Mouse (Mus musculus) midbrain, embryonic 15.5 days (tissue): Measurements from ENCODE around the gene Nfs1. TPM values are rescaled to one million over a fixed set of nuclear protein-coding genes. Genes with fewer than 3 reads are reported as not detected.
"Not testable (repeated sequence)": the region's sequence is repeated elsewhere in the genome, so short reads cannot be mapped to it uniquely, and the experiment has no call there.

ENCODE experiments used
- ATAC-seq: fragments of 200-750 bp; cut with Nextera tagmentation; replicated peaks from 2 replicates; pipeline ENCODE4 v1.8.0; 2017; ENCODE audit warnings: moderate TSS enrichment
- H3K27ac ChIP-seq: fragments of 300-500 bp; sonication (generic); 2 replicates; pipeline ENCODE4 v1.5.1; 2015; ENCODE audit warnings: mild to moderate bottlenecking, inconsistent platforms
- H3K27me3 ChIP-seq: fragments of 300-500 bp; sonication (generic); replicated peaks from 2 replicates; pipeline ENCODE4 v1.6.1; 2015; ENCODE audit warnings: inconsistent platforms
- H3K36me3 ChIP-seq: fragments of 300-500 bp; sonication (generic); replicated peaks from 2 replicates; pipeline ENCODE4 v1.6.1; 2015; ENCODE audit warnings: inconsistent platforms
- H3K4me1 ChIP-seq: fragments of 300-500 bp; sonication (generic); 2 replicates; pipeline ENCODE4 v1.6.1; 2015; ENCODE audit warnings: inconsistent platforms
- H3K4me2 ChIP-seq: fragments of 300-500 bp; sonication (generic); 2 replicates; pipeline ENCODE4 v1.6.1; 2015; ENCODE audit warnings: inconsistent platforms, mild to moderate bottlenecking, moderate library complexity
- H3K4me3 ChIP-seq: fragments of 300-500 bp; sonication (generic); 2 replicates; pipeline ENCODE4 v1.5.1; 2015; ENCODE audit warnings: mild to moderate bottlenecking, inconsistent platforms
- H3K9ac ChIP-seq: fragments of 300-500 bp; sonication (generic); 2 replicates; pipeline ENCODE4 v1.6.1; 2015; ENCODE audit warnings: mild to moderate bottlenecking, inconsistent platforms
- H3K9me3 ChIP-seq: fragments of 300-500 bp; sonication (generic); 2 replicates; pipeline ENCODE4 v1.6.1; 2016; ENCODE audit warnings: inconsistent platforms
- WGBS: fragments of 180-500 bp; shearing (Covaris S2); methylation state at CpG from one replicate; pipeline ENCODE4 v1.1.7; 2015; ENCODE audit warnings: mixed read lengths; 5-methylcytosine and 5-hydroxymethylcytosine counted together
- polyA plus RNA-seq: library from polyadenylated mRNA; unstranded; fragments of >200 nt; fragmentation: Nextera tagmentation; extraction: Ambion mirVana; gene quantifications from 2 replicates; pipeline ENCODE4 v1.2.1, GENCODE M21; 2015

Nfs1 gene
- polyA plus RNA-seq: 35.4 and 35.8 TPM in 2 replicates

DNA sequence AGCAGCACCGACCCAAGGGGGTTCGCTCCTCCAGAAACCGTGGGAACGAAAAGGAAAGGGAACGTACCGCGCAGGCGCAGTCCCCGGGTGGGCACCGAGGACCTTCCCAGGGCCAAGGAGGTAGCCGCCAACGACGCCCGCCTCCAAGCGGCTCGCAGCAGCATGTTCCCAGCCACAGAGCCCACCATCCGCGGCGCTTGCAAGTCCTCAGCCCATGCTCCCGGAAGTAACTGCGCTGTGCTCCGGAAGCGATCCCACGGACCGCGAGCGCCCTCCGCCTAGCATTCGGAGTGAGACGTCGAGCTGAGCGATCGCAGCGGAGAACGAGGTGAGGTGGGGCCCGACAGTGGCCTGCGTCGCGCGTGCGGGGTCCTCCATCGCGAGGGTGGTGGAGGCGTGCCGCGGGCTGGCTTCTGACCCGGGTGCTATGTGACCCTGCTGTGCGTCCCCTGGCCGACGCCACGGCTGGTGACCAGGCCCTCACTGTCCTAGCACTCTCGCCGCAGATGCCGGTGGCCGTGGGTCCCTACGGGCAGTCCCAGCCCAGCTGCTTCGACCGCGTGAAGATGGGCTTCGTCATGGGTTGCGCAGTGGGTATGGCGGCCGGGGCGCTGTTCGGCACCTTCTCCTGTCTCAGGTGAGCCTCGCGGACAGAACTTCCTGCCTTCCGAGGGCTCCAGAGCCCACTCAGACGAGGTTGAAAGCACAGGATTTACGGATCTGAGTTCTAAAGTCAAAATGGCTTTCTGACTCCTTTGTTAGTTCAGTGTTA is at the start of gene Nfs1, which contains the start of gene Romo1:
TSS of gene Nfs1 (minus strand) at position 234 of the 772 bp plus-strand sequence.
TSS of gene Romo1 (plus strand) at position 87 of the 772 bp plus-strand sequence.
- no peaks in the 10 kb centered on the region for H3K9me3 ChIP-seq
- peak within 1 kb of the TSS; percentile 72 for H3K4me2 ChIP-seq
- H3K27me3 ChIP-seq: no peaks in the 10 kb centered on the region
- WGBS: under 1% methylated on average over 70 of the region's 70 CpGs
- H3K4me1 ChIP-seq: peaks cover 19% of the 10 kb centered on the region
- peak; percentile 99 for ATAC-seq
- peak within 1 kb of the TSS; percentile 76 for H3K9ac ChIP-seq
- H3K27ac ChIP-seq: peak within 1 kb of the TSS; percentile 92
- H3K36me3 ChIP-seq: peaks cover 26% of the 10 kb centered on the region
- H3K4me3 ChIP-seq: peak within 1 kb of the TSS; percentile 82

DNA sequence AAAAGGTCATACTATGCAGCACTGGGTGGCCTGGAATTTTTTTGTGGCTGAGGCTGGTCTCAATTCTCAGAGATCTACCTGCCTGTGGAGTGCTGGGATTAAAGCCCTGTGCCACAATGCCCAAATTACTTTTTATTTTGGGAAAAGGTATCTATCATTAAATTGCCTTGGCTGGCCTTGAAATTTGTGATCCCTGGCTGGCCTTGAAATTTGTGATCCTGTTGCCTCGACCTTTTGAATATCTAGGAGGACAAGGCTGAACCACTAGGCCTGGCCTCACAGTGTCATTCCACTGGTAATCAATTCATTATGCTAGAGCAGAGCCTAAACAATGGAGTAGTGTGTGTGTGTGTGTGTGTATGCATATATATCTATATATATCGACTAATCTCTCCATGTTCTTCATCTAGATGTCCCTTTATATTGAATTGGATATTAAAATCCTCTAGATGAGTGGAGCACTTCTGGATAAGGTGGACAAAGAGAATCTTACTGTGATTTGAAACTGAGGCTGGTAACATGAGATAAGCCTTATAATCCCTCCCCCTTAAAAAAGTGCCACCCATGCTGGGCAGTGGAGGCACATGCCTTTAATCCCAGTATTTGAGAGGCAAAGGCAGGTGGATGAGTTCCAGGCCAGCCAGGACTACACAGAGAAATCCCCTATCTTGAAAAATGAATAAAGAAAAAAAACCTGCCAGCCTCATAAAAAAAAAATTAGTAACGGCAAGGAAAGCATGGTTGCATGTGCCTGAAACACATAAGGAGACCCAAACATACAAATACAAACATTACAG is 49.3 kb upstream of the Nfs1 start:
- no peak overlapping the region for H3K4me3 ChIP-seq
- H3K9me3 ChIP-seq: no peaks in the 10 kb centered on the region
- WGBS: 77% methylated on average over 3 of the region's 3 CpGs
- H3K4me1 ChIP-seq: peaks cover 16% of the 10 kb centered on the region
- H3K36me3 ChIP-seq: no peaks in the 10 kb centered on the region
- no peaks in the 10 kb centered on the region for H3K27me3 ChIP-seq
- no peak for ATAC-seq
- no peak overlapping the region for H3K9ac ChIP-seq
- H3K4me2 ChIP-seq: no peak overlapping the region
- no peak overlapping the region for H3K27ac ChIP-seq

DNA sequence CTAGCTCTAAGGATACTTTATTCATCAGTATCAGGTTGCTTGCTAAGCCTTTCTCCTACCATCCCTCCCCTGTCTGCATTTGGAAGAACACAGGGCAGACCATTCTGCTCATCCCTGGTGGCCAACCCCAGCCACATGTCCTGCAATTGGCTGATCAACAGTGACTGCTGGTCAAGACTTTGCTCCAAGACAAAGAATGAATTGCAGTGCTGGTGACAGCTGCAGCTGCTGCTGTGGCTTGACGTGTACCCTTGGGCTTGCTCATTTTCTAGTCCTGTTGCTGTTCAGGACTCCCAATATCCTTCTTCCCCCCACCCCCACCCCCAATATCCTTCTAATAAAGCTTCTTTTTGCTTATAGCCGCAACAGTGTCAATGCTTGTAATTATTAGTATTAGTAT is 48.1 kb upstream of the Nfs1 start:
- H3K4me3 ChIP-seq: no peak overlapping the region
- no peak overlapping the region for H3K27ac ChIP-seq
- H3K27me3 ChIP-seq: no peaks in the 10 kb centered on the region
- 70% methylated on average over 2 of the region's 2 CpGs for WGBS
- H3K9me3 ChIP-seq: no peaks in the 10 kb centered on the region
- no peak overlapping the region for H3K4me2 ChIP-seq
- H3K4me1 ChIP-seq: peaks cover 7% of the 10 kb centered on the region; the same call in 1 of the 2 replicates
- no peak overlapping the region for H3K9ac ChIP-seq
- H3K36me3 ChIP-seq: no peaks in the 10 kb centered on the region
- no peak for ATAC-seq

DNA sequence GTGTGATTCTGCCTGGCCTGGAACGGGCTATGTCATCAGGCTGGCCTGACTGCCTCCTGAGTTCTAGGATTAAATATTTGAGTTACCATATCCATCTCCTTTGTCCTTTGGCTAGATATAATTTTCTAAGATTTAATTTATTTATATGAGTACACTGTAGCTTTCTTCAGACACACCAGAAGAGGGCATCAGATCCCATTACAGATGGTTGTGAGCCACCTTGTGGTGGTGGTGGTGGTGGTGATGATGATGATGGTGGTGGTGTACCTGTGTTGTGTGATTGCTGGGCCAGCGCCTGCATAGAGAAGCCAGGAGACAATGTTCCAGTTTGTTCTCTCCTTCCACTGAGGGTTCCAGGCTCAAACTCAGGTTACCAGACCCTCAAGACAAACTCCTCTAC is 47.6 kb upstream of the Nfs1 start:
- WGBS: 94% methylated on average over 2 of the region's 2 CpGs
- Histone ChIP-seq H3K4me3 (no peak overlapping the region), H3K9ac (no peak overlapping the region), H3K4me1 (peaks cover 7% of the 10 kb centered on the region; the same call in 1 of the 2 replicates), H3K27ac (no peak overlapping the region), H3K9me3 (no peaks in the 10 kb centered on the region), H3K36me3 (no peaks in the 10 kb centered on the region), H3K4me2 (no peak overlapping the region), H3K27me3 (no peaks in the 10 kb centered on the region)
- ATAC-seq: no peak

DNA sequence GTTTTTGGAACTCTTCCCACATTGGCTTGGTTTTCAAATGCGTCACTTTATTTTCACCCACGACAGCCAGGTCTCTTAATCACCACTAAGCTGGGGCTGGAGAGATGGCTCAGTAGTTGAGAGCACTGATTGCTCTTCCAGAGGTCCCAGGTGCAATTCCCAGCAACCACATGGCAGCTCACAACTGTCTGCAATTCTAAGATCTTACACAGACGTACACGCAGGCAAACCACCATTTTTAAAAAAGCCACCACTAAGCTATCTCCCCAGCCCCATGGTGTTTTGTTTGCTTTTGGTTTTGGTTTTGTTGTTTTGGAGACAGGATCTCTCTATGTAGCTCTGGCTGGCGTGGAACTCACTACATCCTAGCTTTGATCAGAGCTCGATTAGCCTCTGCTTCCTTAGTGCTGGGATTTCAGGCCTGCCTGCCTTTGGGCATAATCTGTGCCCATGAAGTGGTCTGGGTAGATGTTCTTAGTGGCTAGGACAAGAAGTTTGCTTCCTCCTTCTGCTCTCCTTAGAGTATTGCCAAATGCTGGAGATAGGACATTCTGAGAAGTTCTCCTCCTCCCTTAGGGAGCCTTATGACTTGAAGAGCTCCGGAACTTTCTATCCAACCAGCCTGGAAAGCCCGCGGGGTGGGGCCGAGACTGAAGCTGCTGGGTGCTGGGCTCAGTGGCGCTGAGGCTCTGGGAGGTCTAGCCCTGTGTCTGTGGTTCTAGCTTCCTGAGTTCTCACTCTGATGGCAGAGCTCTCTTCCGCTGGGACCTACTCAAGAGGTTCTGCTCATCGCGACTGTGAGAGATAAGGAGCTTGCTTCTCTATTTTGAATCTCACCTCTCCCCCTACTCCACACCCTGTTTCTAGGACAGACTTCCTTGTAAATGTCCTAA is 46.3 kb upstream of the Nfs1 start:
- 85% methylated on average over 14 of the region's 14 CpGs for WGBS
- H3K9ac ChIP-seq: no peak overlapping the region
- no peak overlapping the region for H3K4me3 ChIP-seq
- ATAC-seq: no peak
- no peaks in the 10 kb centered on the region for H3K9me3 ChIP-seq
- no peak overlapping the region for H3K27ac ChIP-seq
- no peaks in the 10 kb centered on the region for H3K4me1 ChIP-seq
- no peaks in the 10 kb centered on the region for H3K36me3 ChIP-seq
- H3K4me2 ChIP-seq: no peak overlapping the region
- H3K27me3 ChIP-seq: no peaks in the 10 kb centered on the region

DNA sequence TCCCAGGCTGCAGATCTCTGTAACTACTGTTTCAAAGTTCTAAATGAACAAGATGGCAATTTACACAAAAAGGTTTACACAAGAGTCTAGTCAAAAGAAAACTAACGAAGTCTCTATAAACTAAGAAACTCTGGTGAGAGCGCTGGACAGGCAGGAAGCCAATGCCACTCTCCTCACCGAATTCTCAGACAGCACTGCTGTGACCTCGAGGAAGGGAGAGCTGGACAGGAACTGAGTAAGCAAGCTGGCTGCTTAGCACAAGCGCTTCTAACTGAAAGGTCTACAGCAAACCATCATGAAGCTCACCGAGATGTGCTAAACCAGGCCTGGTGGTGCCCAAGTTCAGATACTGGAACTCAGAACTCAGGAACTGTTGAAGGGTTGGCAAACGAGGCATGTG is 45.3 kb upstream of the Nfs1 start:
- 83% methylated on average over 7 of the region's 7 CpGs for WGBS

DNA sequence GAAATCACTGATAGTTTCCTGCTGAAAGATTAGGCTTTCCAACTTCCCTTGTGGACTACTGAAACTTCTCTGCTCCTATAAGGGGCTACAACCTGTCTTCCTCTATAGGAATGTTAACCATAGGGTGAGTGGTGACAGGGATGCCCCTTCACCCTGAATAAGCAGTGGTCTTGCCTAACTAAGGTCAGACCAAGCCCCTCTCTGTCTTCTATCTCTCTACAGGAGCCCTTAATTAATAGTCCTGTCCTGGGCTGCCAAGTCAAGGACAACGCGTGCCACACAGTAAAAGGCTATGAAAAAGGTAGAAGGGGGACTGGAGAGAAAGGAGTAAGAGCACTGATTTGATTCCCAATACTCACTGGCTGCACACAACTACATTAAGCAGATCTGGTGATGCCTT is 37.6 kb upstream of the Nfs1 start:
- 83% methylated on average over 2 of the region's 2 CpGs for WGBS
- H3K4me1 ChIP-seq: peaks cover 29% of the 10 kb centered on the region
- ATAC-seq: no peak
- peaks cover 7% of the 10 kb centered on the region; the same call in 1 of the 2 replicates for H3K36me3 ChIP-seq
- H3K9ac ChIP-seq: no peak overlapping the region
- H3K4me3 ChIP-seq: peak overlapping the region; percentile 93; the same call in 1 of the 2 replicates
- peak overlapping the region; percentile 94 for H3K27ac ChIP-seq
- H3K9me3 ChIP-seq: no peaks in the 10 kb centered on the region
- peak overlapping the region; percentile 50; the same call in 1 of the 2 replicates for H3K4me2 ChIP-seq
- H3K27me3 ChIP-seq: no peaks in the 10 kb centered on the region

More for the DNA sequence above, 45.3 kb upstream of the Nfs1 start:
- not testable (repeated sequence) for H3K27me3 ChIP-seq, H3K9me3 ChIP-seq, H3K4me2 ChIP-seq, H3K4me1 ChIP-seq, H3K9ac ChIP-seq, H3K27ac ChIP-seq, ATAC-seq, H3K36me3 ChIP-seq, H3K4me3 ChIP-seq

DNA sequence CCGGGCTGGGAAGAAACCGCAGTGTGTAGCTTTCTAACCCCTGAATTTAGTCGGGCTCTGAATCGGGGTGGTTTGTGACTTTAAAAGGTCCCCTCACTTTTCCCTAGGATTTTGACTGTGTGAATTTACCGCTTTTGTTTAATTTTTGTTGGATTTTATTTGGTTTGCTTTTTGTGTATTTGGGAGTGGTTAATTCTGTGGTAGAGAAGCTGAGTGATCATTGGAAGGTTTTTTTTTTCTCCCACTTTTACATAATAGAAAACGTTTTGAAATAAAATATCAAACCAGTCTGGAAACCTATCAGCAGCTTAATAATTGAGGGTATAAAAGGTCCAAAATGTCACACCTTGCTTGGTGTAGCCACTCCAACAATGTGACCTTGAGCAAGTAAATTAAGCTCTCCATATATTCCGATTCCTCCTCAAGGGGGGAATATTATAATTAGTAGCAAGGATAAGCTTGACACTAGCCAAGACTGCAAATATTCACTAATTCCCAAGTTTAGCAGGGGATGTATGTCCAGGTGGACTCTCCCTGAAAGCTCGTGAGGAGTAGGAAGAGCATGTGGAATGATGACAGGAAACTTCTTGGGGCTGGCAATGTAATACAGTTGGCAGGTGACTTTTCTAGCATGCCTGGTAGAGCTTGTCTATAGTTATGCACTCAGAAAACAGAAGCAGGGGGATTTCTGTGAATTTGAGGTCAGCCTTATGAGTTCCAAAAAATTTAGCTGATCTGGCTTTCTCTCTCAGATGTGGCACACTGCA is 37.0 kb upstream of the Nfs1 start:
- H3K4me1 ChIP-seq: peaks cover 31% of the 10 kb centered on the region
- H3K36me3 ChIP-seq: peaks cover 9% of the 10 kb centered on the region; the same call in 1 of the 2 replicates
- H3K9me3 ChIP-seq: no peaks in the 10 kb centered on the region
- ATAC-seq: no peak
- peak overlapping the region; percentile 50 for H3K4me2 ChIP-seq
- H3K27me3 ChIP-seq: no peaks in the 10 kb centered on the region
- H3K27ac ChIP-seq: peak overlapping the region; percentile 94
- peak overlapping the region; percentile 93 for H3K4me3 ChIP-seq
- peak overlapping the region; percentile 67 for H3K9ac ChIP-seq
- WGBS: 9% methylated on average over 8 of the region's 8 CpGs

DNA sequence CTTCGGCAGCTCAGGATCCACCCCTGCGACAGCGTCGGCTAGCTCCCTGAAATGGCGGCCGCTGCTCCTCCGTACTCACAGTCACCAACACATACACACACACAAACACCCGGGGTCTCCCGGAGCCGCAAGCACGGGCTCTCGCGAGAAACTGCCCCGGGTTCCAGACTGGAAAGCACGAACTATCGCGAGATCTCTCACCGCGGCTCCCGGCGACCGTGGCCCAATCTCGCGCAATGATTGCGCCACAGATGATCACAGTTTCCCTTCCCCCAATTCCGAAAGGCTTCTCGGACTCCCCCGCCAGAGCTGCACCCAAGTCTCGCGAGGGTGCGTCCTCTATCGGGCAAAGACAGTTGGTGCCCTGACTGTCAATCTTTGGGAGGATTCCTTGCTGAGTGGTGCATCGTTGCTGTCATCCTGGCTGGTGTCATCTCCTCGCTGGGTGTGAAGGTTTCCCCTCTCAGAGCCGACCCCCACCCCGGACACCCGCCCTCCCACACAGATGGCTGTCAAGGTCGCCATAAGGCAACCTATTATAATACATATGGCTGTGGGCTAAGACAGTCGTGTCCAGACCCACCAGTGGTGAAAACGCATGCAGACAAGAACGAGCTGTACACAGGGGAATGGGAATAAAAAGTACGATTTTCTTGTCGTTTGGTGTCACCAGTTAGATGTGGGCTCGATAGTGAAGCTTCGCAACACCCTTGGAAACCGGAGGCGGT is 36.3 kb upstream of the Nfs1 start, which contains the start of gene Rbm39:
TSS of gene Rbm39 (minus strand) at position 145 of the 728 bp plus-strand sequence.
- Histone ChIP-seq H3K4me2 (peak within 1 kb of the TSS; percentile 68), H3K27me3 (no peaks in the 10 kb centered on the region), H3K4me1 (peaks cover 34% of the 10 kb centered on the region), H3K9me3 (no peaks in the 10 kb centered on the region), H3K4me3 (peak within 1 kb of the TSS; percentile 93), H3K27ac (peak within 1 kb of the TSS; percentile 94), H3K9ac (peak within 1 kb of the TSS; percentile 99), H3K36me3 (peaks cover 9% of the 10 kb centered on the region; the same call in 1 of the 2 replicates)
- WGBS: under 1% methylated on average over 47 of the region's 47 CpGs
- ATAC-seq: peak; percentile 97

DNA sequence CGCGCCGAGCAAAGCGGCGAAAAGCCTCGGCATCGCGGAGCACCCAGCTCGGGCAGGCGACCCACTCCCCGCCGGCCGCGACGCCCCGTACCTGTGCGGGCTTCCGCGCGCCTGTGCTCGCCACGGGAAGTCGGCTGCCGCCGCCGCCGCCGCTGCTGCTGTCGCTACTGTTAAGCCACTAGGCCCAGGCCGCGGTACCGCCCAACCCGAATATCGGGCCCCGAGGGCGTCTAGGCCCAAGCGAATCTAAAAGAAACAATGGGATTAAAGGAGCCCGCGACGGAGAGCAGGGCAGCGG is 35.8 kb upstream of the Nfs1 start:
- Histone ChIP-seq H3K27me3 (no peaks in the 10 kb centered on the region), H3K36me3 (peaks cover 9% of the 10 kb centered on the region; the same call in 1 of the 2 replicates), H3K4me2 (no peak overlapping the region), H3K27ac (peak overlapping the region; percentile 94), H3K4me1 (peaks cover 34% of the 10 kb centered on the region), H3K4me3 (peak overlapping the region; percentile 93), H3K9ac (peak overlapping the region; percentile 99), H3K9me3 (no peaks in the 10 kb centered on the region)
- WGBS: under 1% methylated on average over 36 of the region's 41 CpGs
- peak; percentile 38; the same call in 1 of the 2 replicates for ATAC-seq
